Mouse (Mus musculus) lung, postnatal 14 days (tissue): ENCODE measurements around the gene Stk32c.

ENCODE experiments used
- DNase-seq: peaks from one replicate; pipeline ENCODE4 v3.0.0; 2021

The Stk32c gene

GRCm38 (mm10) chr7:139089892-139090874 is 122.9 kb downstream of the Stk32c start:
- DNase-seq: no peak

GRCm38 (mm10) chr7:139087801-139088200 is 125.3 kb downstream of the Stk32c start:
- DNase-seq: no peak

GRCm38 (mm10) chr7:139086195-139087158 is 126.6 kb downstream of the Stk32c start:
- peak; percentile 4 for DNase-seq

GRCm38 (mm10) chr7:139085629-139086194 is 127.4 kb downstream of the Stk32c start, which contains the start of gene Dpysl4:
Gene Dpysl4, plus strand, starts transcription at chr7:139086001.
- peak; percentile 39 for DNase-seq

- DNase-seq: no peak
These were observed 128.8 kb downstream of the Stk32c start for GRCm38 (mm10) chr7:139084316-139084715.

- DNase-seq: no peak
These were observed 130.8 kb downstream of the Stk32c start for GRCm38 (mm10) chr7:139082281-139082680.

GRCm38 (mm10) chr7:139081158-139081557 is 131.9 kb downstream of the Stk32c start:
- DNase-seq: no peak

GRCm38 (mm10) chr7:139080714-139081113 is 132.4 kb downstream of the Stk32c start:
- no peak for DNase-seq

GRCm38 (mm10) chr7:139079141-139079540 is 134.0 kb downstream of the Stk32c start:
- no peak for DNase-seq

- DNase-seq: no peak
These were observed 134.9 kb downstream of the Stk32c start for GRCm38 (mm10) chr7:139078181-139078580.

GRCm38 (mm10) chr7:139077283-139077682 is 135.8 kb downstream of the Stk32c start:
- DNase-seq: no peak

- no peak for DNase-seq
These were observed 137.9 kb downstream of the Stk32c start for GRCm38 (mm10) chr7:139075054-139075794.

- no peak for DNase-seq
These were observed 138.9 kb downstream of the Stk32c start for GRCm38 (mm10) chr7:139074189-139074588.

- DNase-seq: peak; percentile 51
These were observed 144.9 kb downstream of the Stk32c start for GRCm38 (mm10) chr7:139068182-139068623.

GRCm38 (mm10) chr7:139063406-139063805 is 149.7 kb downstream of the Stk32c start:
- DNase-seq: no peak
